Mouse (Mus musculus) C3H10T1/2 (cell line): ENCODE measurements around the gene Slc35b4. TPM values are rescaled to one million over a fixed set of nuclear protein-coding genes. Genes with fewer than 3 reads are reported as not detected.

Experiments used
- polyA plus RNA-seq, 2 experiments: library from polyadenylated mRNA; unstranded; fragments of >200 nt; fragmentation: generic; extraction: Trizol; gene quantifications; one replicate each; pipeline ENCODE4 v1.2.1; 2012; ENCODE audit warnings: missing spikeins in 2 of 2

The Slc35b4 gene
- polyA plus RNA-seq: 10 to 100 TPM in 1 of 2 experiments, 1 to 10 TPM in 1; 5.6 to 20.8 TPM

DNA sequence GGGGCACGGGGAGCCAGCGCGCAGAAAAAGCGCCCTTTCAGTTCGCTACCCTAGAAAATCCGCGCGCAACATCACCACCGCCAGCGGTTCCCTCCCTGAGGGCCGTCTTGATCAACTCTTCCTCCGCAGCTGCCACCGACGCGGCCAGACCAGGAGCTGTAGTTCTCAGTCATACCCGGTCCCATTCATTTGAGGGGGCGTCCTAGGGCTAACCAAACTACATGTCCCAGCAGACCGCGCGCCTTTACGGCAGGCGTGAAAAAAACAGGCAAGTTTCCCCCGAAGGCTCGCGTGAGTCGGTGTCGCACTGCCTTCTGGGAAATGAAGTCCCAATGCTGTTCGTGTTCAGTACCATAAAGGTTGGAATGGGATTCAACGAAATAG is at the start of gene Slc35b4:
Gene Slc35b4 (minus strand): TSS at position 248 of the 384 bp plus-strand sequence.

Other genes with a start within 250 kb of the Slc35b4 start
- gene Lrguk, start 147.7 kb downstream of the Slc35b4 start, polyA plus RNA-seq: under 1 TPM; 0.04 to 0.39 TPM
- 100 to 1,000 TPM; 136 to 374 TPM for gene Akr1b3, start 140.4 kb upstream of the Slc35b4 start, polyA plus RNA-seq
- 10 to 100 TPM; 57.6 to 76.8 TPM for gene Akr1b8, start 177.0 kb upstream of the Slc35b4 start, polyA plus RNA-seq
- gene Akr1b10, start 207.1 kb upstream of the Slc35b4 start, polyA plus RNA-seq: 10 to 100 TPM in 1 of 2 experiments, 1 to 10 TPM in 1; 6.1 to 22.8 TPM
- under 1 TPM; 0.04 TPM for gene Akr1b7, start 235.2 kb upstream of the Slc35b4 start, polyA plus RNA-seq